Mouse (Mus musculus): ENCODE measurements around the gene Arnt2. TPM values are rescaled to one million over a fixed set of nuclear protein-coding genes. Genes with fewer than 3 reads are reported as not detected.

Arnt2 gene
- polyA plus RNA-seq, 1 experiment = 2.5 TPM

DNA sequence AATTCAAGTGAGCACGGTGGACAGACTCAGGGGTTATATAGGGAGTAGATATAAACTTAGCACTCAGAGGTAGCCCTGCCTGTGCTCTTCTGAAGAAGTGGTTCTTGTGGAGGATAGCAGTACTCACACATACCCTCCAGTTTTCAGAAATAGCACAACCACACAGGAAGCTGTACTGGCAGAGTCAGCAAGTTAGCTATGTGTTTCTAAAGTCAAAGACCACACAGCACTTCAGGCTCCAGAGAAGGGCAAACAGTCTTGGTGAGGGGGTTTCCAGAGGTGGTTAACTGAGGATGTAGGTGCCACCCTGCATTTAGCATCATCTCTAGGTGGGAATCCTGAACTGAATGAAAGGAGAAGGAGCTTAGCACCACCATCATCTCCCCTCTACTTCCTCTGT is 23.5 kb downstream of the Arnt2 start:
- 23% methylated on average over 1 of the region's 1 CpGs for WGBS
- H3K4me3 ChIP-seq (replicated peaks; ENCODE audit: control insufficient read depth, low read depth, low read length) = no peak overlapping the region
- TF ChIP-seq POLR2A (IDR thresholded peaks at IDR 0.05; ENCODE audit: borderline replicate concordance, control insufficient read depth, low read depth, low read length) (no peak), CTCF (IDR thresholded peaks at IDR 0.05; ENCODE audit: control insufficient read depth, insufficient read depth, low read length) (no peak)
- no peak overlapping the region for H3K27ac ChIP-seq (ENCODE audit: control insufficient read depth, insufficient read depth, low read depth, low read length, poor library complexity)
- no peaks in the 10 kb centered on the region for H3K4me1 ChIP-seq (ENCODE audit: control insufficient read depth, insufficient read depth, low read length)

- Histone ChIP-seq H3K4me1 (ENCODE audit: control insufficient read depth, insufficient read depth, low read length) (no peaks in the 10 kb centered on the region), H3K4me3 (replicated peaks; ENCODE audit: control insufficient read depth, low read depth, low read length) (no peak overlapping the region), H3K27ac (ENCODE audit: control insufficient read depth, insufficient read depth, low read depth, low read length, poor library complexity) (no peak overlapping the region)
- TF ChIP-seq CTCF (IDR thresholded peaks at IDR 0.05; ENCODE audit: control insufficient read depth, insufficient read depth, low read length) = no peak
- WGBS = 80% methylated on average over 4 of the region's 4 CpGs
These were observed 25.2 kb downstream of the Arnt2 start for GRCm38 (mm10) chr7:84384778-84385177.

GRCm38 (mm10) chr7:84384086-84384485 is 25.9 kb downstream of the Arnt2 start:
- TF ChIP-seq CTCF (IDR thresholded peaks at IDR 0.05; ENCODE audit: control insufficient read depth, insufficient read depth, low read length) (no peak), POLR2A (IDR thresholded peaks at IDR 0.05; ENCODE audit: borderline replicate concordance, control insufficient read depth, low read depth, low read length) (no peak)
- 77% methylated on average over 7 of the region's 7 CpGs for WGBS
- Histone ChIP-seq H3K27ac (ENCODE audit: control insufficient read depth, insufficient read depth, low read depth, low read length, poor library complexity) (no peak overlapping the region), H3K4me1 (ENCODE audit: control insufficient read depth, insufficient read depth, low read length) (no peaks in the 10 kb centered on the region), H3K4me3 (replicated peaks; ENCODE audit: control insufficient read depth, low read depth, low read length) (no peak overlapping the region)

DNA sequence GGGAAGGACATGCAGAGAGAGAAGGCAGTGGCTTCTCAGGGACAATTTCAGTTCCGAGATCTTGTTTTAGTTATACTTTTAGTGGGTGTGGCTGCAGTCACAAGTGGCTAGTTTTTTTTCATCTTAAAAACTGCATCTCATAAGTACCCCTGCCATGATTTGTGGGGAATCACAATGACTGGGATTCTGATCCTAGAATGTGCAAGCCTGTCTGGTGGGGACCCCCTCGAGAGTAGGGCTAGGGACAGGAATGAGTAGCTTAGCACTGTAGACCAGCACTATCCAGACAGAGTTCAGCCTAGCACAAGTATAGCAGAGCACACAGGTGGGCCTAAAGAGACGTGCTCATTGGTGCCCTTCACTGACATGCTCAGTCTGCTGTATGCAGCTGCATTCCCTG is 27.6 kb downstream of the Arnt2 start:
- H3K27ac ChIP-seq (ENCODE audit: control insufficient read depth, insufficient read depth, low read depth, low read length, poor library complexity) = no peak overlapping the region
- 68% methylated on average over 3 of the region's 3 CpGs for WGBS
- no peak overlapping the region for H3K4me3 ChIP-seq (replicated peaks; ENCODE audit: control insufficient read depth, low read depth, low read length)
- no peak for TF ChIP-seq POLR2A (IDR thresholded peaks at IDR 0.05; ENCODE audit: borderline replicate concordance, control insufficient read depth, low read depth, low read length)
- no peak for TF ChIP-seq CTCF (IDR thresholded peaks at IDR 0.05; ENCODE audit: control insufficient read depth, insufficient read depth, low read length)
- H3K4me1 ChIP-seq (ENCODE audit: control insufficient read depth, insufficient read depth, low read length) = no peaks in the 10 kb centered on the region

DNA sequence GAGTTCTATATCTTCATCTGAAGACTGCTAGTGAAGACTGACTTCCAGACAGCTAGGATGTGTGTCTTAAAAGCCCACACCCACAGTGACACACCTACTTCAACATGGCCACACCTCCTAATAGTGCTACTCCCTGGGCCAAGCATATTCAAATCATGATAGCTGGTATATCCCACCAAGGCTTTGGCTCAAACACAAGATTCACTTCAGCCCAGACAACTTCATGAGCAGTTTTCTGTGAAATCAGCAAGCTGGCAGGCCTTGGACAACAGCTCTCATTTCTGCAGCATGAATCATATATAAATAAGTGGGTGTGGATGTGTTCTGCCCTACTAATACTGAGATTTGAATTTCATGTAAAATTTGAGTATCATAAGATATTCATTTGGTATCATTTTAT is 29.2 kb downstream of the Arnt2 start:
- Histone ChIP-seq H3K4me1 (ENCODE audit: control insufficient read depth, insufficient read depth, low read length) (no peaks in the 10 kb centered on the region), H3K27ac (ENCODE audit: control insufficient read depth, insufficient read depth, low read depth, low read length, poor library complexity) (no peak overlapping the region), H3K4me3 (replicated peaks; ENCODE audit: control insufficient read depth, low read depth, low read length) (no peak overlapping the region)
- TF ChIP-seq CTCF (IDR thresholded peaks at IDR 0.05; ENCODE audit: control insufficient read depth, insufficient read depth, low read length) = no peak
- TF ChIP-seq POLR2A (IDR thresholded peaks at IDR 0.05; ENCODE audit: borderline replicate concordance, control insufficient read depth, low read depth, low read length) = no peak

GRCm38 (mm10) chr7:84377330-84377729 is 32.6 kb downstream of the Arnt2 start:
- TF ChIP-seq CTCF (IDR thresholded peaks at IDR 0.05; ENCODE audit: control insufficient read depth, insufficient read depth, low read length) (no peak), POLR2A (IDR thresholded peaks at IDR 0.05; ENCODE audit: borderline replicate concordance, control insufficient read depth, low read depth, low read length) (no peak)
- no peaks in the 10 kb centered on the region for H3K4me1 ChIP-seq (ENCODE audit: control insufficient read depth, insufficient read depth, low read length)
- H3K4me3 ChIP-seq (replicated peaks; ENCODE audit: control insufficient read depth, low read depth, low read length) = no peak overlapping the region
- no peak overlapping the region for H3K27ac ChIP-seq (ENCODE audit: control insufficient read depth, insufficient read depth, low read depth, low read length, poor library complexity)
- 42% methylated on average over 5 of the region's 5 CpGs for WGBS

DNA sequence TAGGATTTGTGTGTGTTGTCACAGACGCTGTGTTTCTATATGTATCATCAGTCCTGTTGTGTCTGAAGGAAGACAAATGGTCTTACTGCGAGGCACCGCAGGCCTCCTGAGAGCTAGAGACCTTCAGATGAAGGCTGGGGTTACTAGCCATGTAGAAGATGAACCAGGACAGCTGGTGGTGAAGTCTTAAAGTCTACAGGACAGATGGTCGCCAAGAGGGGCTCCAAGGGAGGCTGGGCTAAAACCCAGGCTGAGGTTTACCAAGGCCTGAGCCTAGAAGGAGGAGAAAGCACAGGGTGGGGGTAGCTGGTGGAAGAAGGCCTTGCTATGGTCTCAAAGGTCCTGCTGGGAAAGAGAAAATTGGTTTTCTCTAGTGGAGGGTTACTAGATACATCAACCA is 36.3 kb downstream of the Arnt2 start:
- TF ChIP-seq CTCF (IDR thresholded peaks at IDR 0.05; ENCODE audit: control insufficient read depth, insufficient read depth, low read length) (no peak), POLR2A (IDR thresholded peaks at IDR 0.05; ENCODE audit: borderline replicate concordance, control insufficient read depth, low read depth, low read length) (no peak)
- Histone ChIP-seq H3K4me3 (replicated peaks; ENCODE audit: control insufficient read depth, low read depth, low read length) (no peak overlapping the region), H3K4me1 (ENCODE audit: control insufficient read depth, insufficient read depth, low read length) (no peaks in the 10 kb centered on the region), H3K27ac (ENCODE audit: control insufficient read depth, insufficient read depth, low read depth, low read length, poor library complexity) (no peak overlapping the region)
- 81% methylated on average over 4 of the region's 4 CpGs for WGBS

- TF ChIP-seq POLR2A (IDR thresholded peaks at IDR 0.05; ENCODE audit: borderline replicate concordance, control insufficient read depth, low read depth, low read length) = no peak
- no peak for TF ChIP-seq CTCF (IDR thresholded peaks at IDR 0.05; ENCODE audit: control insufficient read depth, insufficient read depth, low read length)
- Histone ChIP-seq H3K4me3 (replicated peaks; ENCODE audit: control insufficient read depth, low read depth, low read length) (no peak overlapping the region), H3K27ac (ENCODE audit: control insufficient read depth, insufficient read depth, low read depth, low read length, poor library complexity) (no peak overlapping the region), H3K4me1 (ENCODE audit: control insufficient read depth, insufficient read depth, low read length) (no peaks in the 10 kb centered on the region)
- WGBS = 90% methylated on average over 1 of the region's 1 CpGs
These were observed 37.1 kb downstream of the Arnt2 start for GRCm38 (mm10) chr7:84372871-84373270.

DNA sequence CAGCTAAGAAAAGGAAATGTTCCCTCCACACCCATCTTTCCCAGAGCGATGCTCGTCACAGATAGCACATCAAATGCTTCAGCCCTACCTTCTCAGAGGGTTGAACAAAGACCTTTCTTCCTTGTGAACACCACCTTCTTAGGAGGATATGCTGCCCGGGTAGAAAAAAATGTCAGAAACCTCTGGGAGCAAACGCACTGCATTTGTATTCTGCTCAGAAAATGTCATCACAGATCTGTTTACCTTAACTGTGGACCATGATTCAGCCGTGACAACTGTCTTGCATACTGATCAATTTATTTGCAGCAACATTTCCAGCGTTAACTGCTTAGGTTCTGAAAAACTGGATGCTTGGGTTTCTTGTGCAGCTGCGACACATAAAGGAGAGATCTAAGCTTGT is 37.7 kb downstream of the Arnt2 start:
- no peaks in the 10 kb centered on the region for H3K4me1 ChIP-seq (ENCODE audit: control insufficient read depth, insufficient read depth, low read length)
- H3K27ac ChIP-seq (ENCODE audit: control insufficient read depth, insufficient read depth, low read depth, low read length, poor library complexity) = no peak overlapping the region
- H3K4me3 ChIP-seq (replicated peaks; ENCODE audit: control insufficient read depth, low read depth, low read length) = no peak overlapping the region
- 65% methylated on average over 7 of the region's 7 CpGs for whole genome bisulfite sequencing
- no peak for TF ChIP-seq POLR2A (IDR thresholded peaks at IDR 0.05; ENCODE audit: borderline replicate concordance, control insufficient read depth, low read depth, low read length)
- no peak for TF ChIP-seq CTCF (IDR thresholded peaks at IDR 0.05; ENCODE audit: control insufficient read depth, insufficient read depth, low read length)

Measured in bone marrow, adult 2 months (tissue).